27 mouse cellular contexts compared by ENCODE assay signal in the genomic region with DNA sequence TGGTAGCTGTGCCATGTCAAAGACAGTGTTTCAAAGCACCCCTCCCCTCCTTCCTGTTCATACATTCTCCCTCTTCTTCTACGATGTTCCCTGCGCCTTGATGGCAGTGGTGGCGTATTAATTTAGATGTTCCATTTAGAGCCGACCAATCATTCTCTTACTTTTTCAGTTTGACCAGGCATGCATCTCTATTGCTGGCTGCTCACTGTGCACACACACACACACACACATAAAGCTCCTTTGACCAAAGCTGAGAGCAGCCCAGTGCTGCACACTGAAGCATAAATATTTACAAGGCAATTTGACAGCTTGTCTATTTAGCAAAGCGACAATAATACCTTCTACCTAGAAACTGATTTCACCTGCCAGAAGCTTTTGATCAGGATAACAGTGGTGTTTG.
DNase-seq lines count a peak whose midpoint lies in the region; ATAC-seq and TF ChIP-seq lines count a peak whose summit lies in the region.
"Had no signal": no experiment of that assay in that cellular context is flagged by ENCODE, and none has a peak within 500 bp of the region (broad histone marks: within the 10 kb centered on the region; RNA-seq: fewer than 3 reads in every experiment).

No protein-coding gene starts in this region.

- TF ChIP-seq POLR2A in brain, embryonic 14.5 days (IDR thresholded peaks at IDR 0.05; ENCODE audit: borderline replicate concordance, extremely low read depth, insufficient read depth, insufficient read length, poor library complexity, severe bottlenecking) = no peak

- no peak overlapping the region for H3K9ac ChIP-seq in forebrain, embryonic 14.5 days (ENCODE audit: low read length)
- H3K9ac ChIP-seq in hindbrain, embryonic 16.5 days (ENCODE audit: low read depth, low read length) = no peak overlapping the region
- H3K9ac ChIP-seq in midbrain, embryonic 14.5 days (replicated peaks; ENCODE audit: low read length) = no peak overlapping the region
- H3K9ac ChIP-seq in midbrain, embryonic 11.5 days (ENCODE audit: low read length) = no peak overlapping the region
- H3K9ac ChIP-seq: embryonic facial prominence, embryonic 13.5 days; hindbrain, embryonic 14.5 days; intestine, embryonic 15.5 days had no signal

- no peak overlapping the region for H3K27ac ChIP-seq in forebrain, embryonic 14.5 days (ENCODE audit: low read depth, low read length)
- no peak overlapping the region for H3K27ac ChIP-seq in forebrain, embryonic 10.5 days
- no peak overlapping the region for H3K27ac ChIP-seq in hindbrain, embryonic 16.5 days (ENCODE audit: low read depth, low read length)
- H3K27ac ChIP-seq in hindbrain, embryonic 10.5 days = no peak overlapping the region
- no peak overlapping the region for H3K27ac ChIP-seq in midbrain, embryonic 14.5 days (replicated peaks; ENCODE audit: low read depth, low read length)
- H3K27ac ChIP-seq in midbrain, embryonic 11.5 days (ENCODE audit: low read depth, low read length) = no peak overlapping the region
- H3K27ac ChIP-seq: embryonic facial prominence, embryonic 10.5 days; embryonic facial prominence, embryonic 13.5 days; gastrocnemius, adult 2 months; hindbrain, embryonic 14.5 days; intestine, embryonic 15.5 days had no signal

- no peak for TF ChIP-seq CTCF in brain, embryonic 14.5 days (IDR thresholded peaks at IDR 0.05; ENCODE audit: borderline replicate concordance, extremely low read depth, insufficient read depth, insufficient read length)

- no peak overlapping the region for H3K4me2 ChIP-seq in forebrain, embryonic 14.5 days (ENCODE audit: low read length)
- no peak overlapping the region for H3K4me2 ChIP-seq in hindbrain, embryonic 16.5 days (ENCODE audit: low read length)
- H3K4me2 ChIP-seq in midbrain, embryonic 14.5 days (ENCODE audit: low read length) = no peak overlapping the region
- H3K4me2 ChIP-seq in midbrain, embryonic 11.5 days = no peak overlapping the region
- H3K4me2 ChIP-seq: embryonic facial prominence, embryonic 13.5 days; heart, embryonic 11.5 days; hindbrain, embryonic 14.5 days; intestine, embryonic 15.5 days had no signal

- H3K4me3 ChIP-seq in forebrain, embryonic 14.5 days (ENCODE audit: low read depth, low read length) = no peak overlapping the region
- H3K4me3 ChIP-seq in forebrain, embryonic 10.5 days = no peak overlapping the region
- H3K4me3 ChIP-seq in hindbrain, embryonic 16.5 days (ENCODE audit: low read length) = no peak overlapping the region
- no peak overlapping the region for H3K4me3 ChIP-seq in hindbrain, embryonic 10.5 days
- no peak overlapping the region for H3K4me3 ChIP-seq in midbrain, embryonic 14.5 days (replicated peaks; ENCODE audit: low read depth, low read length)
- H3K4me3 ChIP-seq in midbrain, embryonic 11.5 days (ENCODE audit: low read depth, low read length) = no peak overlapping the region
- H3K4me3 ChIP-seq: embryonic facial prominence, embryonic 10.5 days; embryonic facial prominence, embryonic 13.5 days; erythroblast, embryonic 14.5 days; gastrocnemius, adult 2 months; intestine, embryonic 15.5 days had no signal

- 25% methylated on average over 5 of the region's 5 CpGs for WGBS in forebrain, embryonic 14.5 days
- WGBS in forebrain, embryonic 10.5 days = 84% methylated on average over 5 of the region's 5 CpGs
- WGBS in hindbrain, embryonic 16.5 days = 55% methylated on average over 5 of the region's 5 CpGs
- 84% methylated on average over 5 of the region's 5 CpGs for WGBS in hindbrain, embryonic 10.5 days
- WGBS in midbrain, embryonic 14.5 days = 58% methylated on average over 5 of the region's 5 CpGs
- WGBS in midbrain, embryonic 11.5 days = 85% methylated on average over 5 of the region's 5 CpGs

- peak; percentile 51 for DNase-seq in forebrain, embryonic 14.5 days (ENCODE audit: low spot score)
- DNase-seq in forebrain, embryonic 10.5 days (ENCODE audit: extremely low spot score, low spot score) = no peak
- no peak for DNase-seq in hindbrain, embryonic 10.5 days (ENCODE audit: low spot score)
- peak; percentile 18 for DNase-seq in midbrain, embryonic 14.5 days
- DNase-seq in midbrain, embryonic 11.5 days (ENCODE audit: low spot score, missing footprints) = no peak
- peak; percentile 75 for DNase-seq in brain, embryonic 14.5 days (ENCODE audit: low read depth)
- DNase-seq: adrenal gland, adult 2 months; adrenal gland, postnatal 14 days; B cell, adult 2 months; cerebellum, adult 11-12 months; cerebellum, adult 8-10 months; cerebellum, postnatal 10 days; cerebellum, postnatal 36 days; embryo, embryonic 11 days; gastrocnemius, adult 2 months; gastrocnemius, postnatal 14 days; heart, adult 11 months; kidney, adult 11 months had no signal

- H3K9me3 ChIP-seq in forebrain, embryonic 14.5 days (replicated peaks; ENCODE audit: control insufficient read depth, low read length) = no peaks in the 10 kb centered on the region
- H3K9me3 ChIP-seq in forebrain, embryonic 10.5 days = no peaks in the 10 kb centered on the region
- no peaks in the 10 kb centered on the region for H3K9me3 ChIP-seq in hindbrain, embryonic 16.5 days (ENCODE audit: control insufficient read depth, low read length)
- no peaks in the 10 kb centered on the region for H3K9me3 ChIP-seq in hindbrain, embryonic 10.5 days
- H3K9me3 ChIP-seq in midbrain, embryonic 14.5 days (ENCODE audit: control insufficient read depth, low read length) = no peaks in the 10 kb centered on the region
- H3K9me3 ChIP-seq in midbrain, embryonic 11.5 days (ENCODE audit: control insufficient read depth, low read length) = no peaks in the 10 kb centered on the region
- H3K9me3 ChIP-seq: embryonic facial prominence, embryonic 10.5 days; embryonic facial prominence, embryonic 13.5 days; intestine, embryonic 15.5 days had no signal

- no peaks in the 10 kb centered on the region for H3K4me1 ChIP-seq in forebrain, embryonic 14.5 days (ENCODE audit: control insufficient read depth, insufficient read depth, low read length)
- H3K4me1 ChIP-seq in forebrain, embryonic 10.5 days = peaks cover 5% of the 10 kb centered on the region; the same call in 1 of the 2 replicates
- peaks cover 4% of the 10 kb centered on the region; the same call in 1 of the 2 replicates for H3K4me1 ChIP-seq in hindbrain, embryonic 16.5 days (ENCODE audit: control insufficient read depth, insufficient read depth, low read depth, low read length)
- no peaks in the 10 kb centered on the region for H3K4me1 ChIP-seq in hindbrain, embryonic 10.5 days (replicated peaks)
- H3K4me1 ChIP-seq in midbrain, embryonic 14.5 days (ENCODE audit: control insufficient read depth, insufficient read depth, low read length) = no peaks in the 10 kb centered on the region
- no peaks in the 10 kb centered on the region for H3K4me1 ChIP-seq in midbrain, embryonic 11.5 days (ENCODE audit: control insufficient read depth, insufficient read depth, low read length)
- H3K4me1 ChIP-seq: embryonic facial prominence, embryonic 10.5 days; embryonic facial prominence, embryonic 13.5 days; intestine, embryonic 15.5 days had no signal

- H3K27me3 ChIP-seq in forebrain, embryonic 14.5 days (replicated peaks; ENCODE audit: control insufficient read depth, insufficient read depth, low read length) = no peaks in the 10 kb centered on the region
- H3K27me3 ChIP-seq in forebrain, embryonic 10.5 days (ENCODE audit: poor library complexity, severe bottlenecking) = no peaks in the 10 kb centered on the region
- no peaks in the 10 kb centered on the region for H3K27me3 ChIP-seq in hindbrain, embryonic 16.5 days (replicated peaks; ENCODE audit: control insufficient read depth, insufficient read depth, low read length)
- no peaks in the 10 kb centered on the region for H3K27me3 ChIP-seq in hindbrain, embryonic 10.5 days (ENCODE audit: insufficient read depth, poor library complexity, severe bottlenecking)
- H3K27me3 ChIP-seq in midbrain, embryonic 14.5 days (ENCODE audit: control insufficient read depth, insufficient read depth, low read length) = no peaks in the 10 kb centered on the region
- H3K27me3 ChIP-seq in midbrain, embryonic 11.5 days (ENCODE audit: control insufficient read depth, insufficient read depth, low read length) = no peaks in the 10 kb centered on the region
- H3K27me3 ChIP-seq: CH12.LX; embryonic facial prominence, embryonic 13.5 days; intestine, embryonic 15.5 days had no signal

- H3K36me3 ChIP-seq in forebrain, embryonic 14.5 days (ENCODE audit: control insufficient read depth, insufficient read depth, low read length) = no peaks in the 10 kb centered on the region
- no peaks in the 10 kb centered on the region for H3K36me3 ChIP-seq in forebrain, embryonic 10.5 days (replicated peaks)
- H3K36me3 ChIP-seq in hindbrain, embryonic 16.5 days (ENCODE audit: control insufficient read depth, insufficient read depth, low read length) = no peaks in the 10 kb centered on the region
- H3K36me3 ChIP-seq in hindbrain, embryonic 10.5 days = no peaks in the 10 kb centered on the region
- no peaks in the 10 kb centered on the region for H3K36me3 ChIP-seq in midbrain, embryonic 14.5 days (ENCODE audit: control insufficient read depth, insufficient read depth, low read length)
- H3K36me3 ChIP-seq in midbrain, embryonic 11.5 days (ENCODE audit: control insufficient read depth, insufficient read depth, low read length) = no peaks in the 10 kb centered on the region
- H3K36me3 ChIP-seq: embryonic facial prominence, embryonic 10.5 days; embryonic facial prominence, embryonic 13.5 days; G1E; intestine, embryonic 15.5 days had no signal

- ATAC-seq in forebrain, embryonic 14.5 days = peak; percentile 60; the same call in 1 of the 2 replicates
- ATAC-seq in hindbrain, embryonic 16.5 days = 0 out of 2 replicates have a peak, but pooled peaks have one; percentile 42
- ATAC-seq in midbrain, embryonic 14.5 days (ENCODE audit: low FRiP score, low TSS enrichment) = no peak
- ATAC-seq in midbrain, embryonic 11.5 days (ENCODE audit: low FRiP score) = no peak
- ATAC-seq: intestine, embryonic 15.5 days had no signal

Comparison
In these comparisons a context has a peak if more than half of its experiments do, and no peak if none do; other contexts are left out.
1. DNase-seq: peak in forebrain, embryonic 14.5 days (single experiment), midbrain, embryonic 14.5 days (single experiment) and brain, embryonic 14.5 days (single experiment); none in forebrain, embryonic 10.5 days (single experiment), hindbrain, embryonic 10.5 days (single experiment) and midbrain, embryonic 11.5 days (single experiment).
2. ATAC-seq: peak in forebrain, embryonic 14.5 days (single experiment) and hindbrain, embryonic 16.5 days (single experiment); none in midbrain, embryonic 14.5 days (single experiment) and midbrain, embryonic 11.5 days (single experiment).